Mouse (Mus musculus) limb, embryonic 14.5 days (tissue): ENCODE measurements around the gene Rpl11. TPM values are rescaled to one million over a fixed set of nuclear protein-coding genes. Genes with fewer than 3 reads are reported as not detected.

ENCODE experiments used
- ATAC-seq: fragments of 200-750 bp; cut with Nextera tagmentation; 2 replicates; pipeline ENCODE4 v1.8.0; 2017; ENCODE audit warnings: low read depth, moderate number of reproducible peaks, moderate TSS enrichment; ENCODE audit not compliant: low FRiP score
- DNase-seq: peaks from one replicate; pipeline ENCODE4 v3.0.0-alpha.2; 2015; ENCODE audit warnings: low spot score
- H3K27ac ChIP-seq: fragments of 300-500 bp; sonication (generic); replicated peaks from 2 replicates; pipeline ENCODE4 v1.5.1; 2014; ENCODE audit warnings: low read depth, mild to moderate bottlenecking, low read length, moderate library complexity, mixed read lengths
- H3K27me3 ChIP-seq: fragments of 300-500 bp; sonication (generic); 2 replicates; pipeline ENCODE4 v1.6.1; 2014; ENCODE audit warnings: low read length, mixed read lengths; ENCODE audit not compliant: control insufficient read depth, insufficient read depth
- H3K36me3 ChIP-seq: fragments of 300-500 bp; sonication (generic); 2 replicates; pipeline ENCODE4 v1.6.1; 2014; ENCODE audit warnings: mild to moderate bottlenecking, low read length, moderate library complexity, mixed read lengths; ENCODE audit not compliant: control insufficient read depth, insufficient read depth
- H3K4me1 ChIP-seq: fragments of 300-500 bp; sonication (generic); 2 replicates; pipeline ENCODE4 v1.6.1; 2014; ENCODE audit warnings: antibody characterized with exemption, low read length, mixed read lengths; ENCODE audit not compliant: control insufficient read depth, insufficient read depth
- H3K4me2 ChIP-seq: fragments of 300-500 bp; sonication (generic); replicated peaks from 2 replicates; pipeline ENCODE4 v1.6.1; 2014; ENCODE audit warnings: low read depth, mild to moderate bottlenecking, low read length, moderate library complexity; ENCODE audit not compliant: severe bottlenecking
- H3K4me3 ChIP-seq: fragments of 300-500 bp; sonication (generic); replicated peaks from 2 replicates; pipeline ENCODE4 v1.5.1; 2014; ENCODE audit warnings: low read length
- H3K9ac ChIP-seq: fragments of 300-500 bp; sonication (generic); 2 replicates; pipeline ENCODE4 v1.6.1; 2014; ENCODE audit warnings: mild to moderate bottlenecking, low read depth, low read length, moderate library complexity; ENCODE audit not compliant: severe bottlenecking
- H3K9me3 ChIP-seq: fragments of 300-500 bp; sonication (generic); 2 replicates; pipeline ENCODE4 v1.6.1; 2016; ENCODE audit warnings: low read length; ENCODE audit not compliant: control insufficient read depth
- POLR2A ChIP-seq: fragments of 200-500 bp; IDR thresholded peaks from 2 replicates; pipeline ENCODE4 v1.8.0; 2012; ENCODE audit warnings: inconsistent platforms, mild to moderate bottlenecking, moderate library complexity, borderline replicate concordance; ENCODE audit not compliant: insufficient read depth, insufficient read length; ENCODE audit errors: extremely low read depth
- WGBS: fragments of 180-500 bp; shearing (Covaris S2); extraction: QIAGEN DNeasy Blood & Tissue Kit; methylation state at CpG from one replicate; pipeline ENCODE4 v1.1.7; 2014; 5-methylcytosine and 5-hydroxymethylcytosine counted together
- polyA plus RNA-seq, 2 experiments: library from polyadenylated mRNA; depleted of rRNA in 1 of 2; stranded (reverse) in 1 of 2; unstranded in 1 of 2; fragments of >200 nt; fragmentation: Nextera tagmentation in 1 of 2; extraction: Ambion mirVana in 1 of 2; gene quantifications; 2 replicates each; pipeline versions ENCODE4 v1.2.1 to v1.2.3; 2012 to 2014

The Rpl11 gene
- polyA plus RNA-seq, 2 experiments, result 591 to 1,343 TPM

DNA sequence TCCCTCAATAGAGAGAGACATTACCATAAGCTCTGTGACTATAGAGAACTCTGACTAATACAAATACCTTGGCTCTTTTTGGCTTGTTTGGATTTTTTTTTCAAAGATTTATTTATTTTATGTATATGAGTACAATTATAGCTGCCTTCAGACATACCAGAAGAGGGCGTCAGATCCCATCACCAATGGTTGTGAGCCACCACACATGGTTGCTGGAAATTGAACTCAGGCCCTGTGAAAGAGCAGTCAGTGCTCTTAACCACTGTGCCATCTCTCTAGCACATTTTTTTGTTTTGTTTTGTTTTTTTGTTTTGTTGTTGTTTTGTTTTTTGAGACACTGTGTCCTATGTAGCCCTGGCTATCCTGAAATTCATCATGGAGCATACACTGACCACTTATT lies 27.9 kb downstream of the Rpl11 start:
- no peak for TF ChIP-seq POLR2A
- Histone ChIP-seq H3K27me3 (no peaks in the 10 kb centered on the region), H3K4me3 (no peak overlapping the region), H3K4me1 (no peaks in the 10 kb centered on the region), H3K4me2 (no peak overlapping the region), H3K9me3 (no peaks in the 10 kb centered on the region), H3K27ac (no peak overlapping the region), H3K36me3 (no peaks in the 10 kb centered on the region), H3K9ac (no peak overlapping the region)
- WGBS, result 60% methylated on average over 1 of the region's 1 CpGs
- ATAC-seq (no peak), DNase-seq (no peak)

DNA sequence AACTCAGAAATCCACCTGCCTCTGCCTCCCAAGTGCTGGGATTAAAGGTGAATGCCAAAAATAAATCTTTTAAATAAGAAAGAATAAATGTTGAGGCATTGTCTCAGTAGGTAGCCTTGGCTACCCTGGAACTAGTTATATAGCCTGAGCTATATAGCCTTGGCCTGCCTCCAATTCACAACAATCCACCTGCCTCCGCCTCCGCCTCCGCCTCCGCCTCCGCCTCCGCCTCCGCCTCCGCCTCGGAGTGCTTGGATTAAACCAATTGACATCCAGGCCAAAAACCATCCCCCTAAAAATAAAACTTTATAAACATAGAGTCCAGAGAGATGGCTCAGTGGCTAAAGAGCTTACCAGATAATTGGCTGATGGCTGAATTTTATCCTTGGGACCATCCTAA lies 30.3 kb downstream of the Rpl11 start:
- Histone ChIP-seq H3K9ac (no peak overlapping the region), H3K27me3 (no peaks in the 10 kb centered on the region), H3K36me3 (no peaks in the 10 kb centered on the region), H3K4me1 (peaks cover 7% of the 10 kb centered on the region; the same call in 1 of the 2 replicates), H3K27ac (no peak overlapping the region), H3K4me2 (no peak overlapping the region), H3K9me3 (no peaks in the 10 kb centered on the region), H3K4me3 (no peak overlapping the region)
- 95% methylated on average over 9 of the region's 9 CpGs for WGBS
- DNase-seq (no peak), ATAC-seq (no peak)
- no peak for TF ChIP-seq POLR2A

DNA sequence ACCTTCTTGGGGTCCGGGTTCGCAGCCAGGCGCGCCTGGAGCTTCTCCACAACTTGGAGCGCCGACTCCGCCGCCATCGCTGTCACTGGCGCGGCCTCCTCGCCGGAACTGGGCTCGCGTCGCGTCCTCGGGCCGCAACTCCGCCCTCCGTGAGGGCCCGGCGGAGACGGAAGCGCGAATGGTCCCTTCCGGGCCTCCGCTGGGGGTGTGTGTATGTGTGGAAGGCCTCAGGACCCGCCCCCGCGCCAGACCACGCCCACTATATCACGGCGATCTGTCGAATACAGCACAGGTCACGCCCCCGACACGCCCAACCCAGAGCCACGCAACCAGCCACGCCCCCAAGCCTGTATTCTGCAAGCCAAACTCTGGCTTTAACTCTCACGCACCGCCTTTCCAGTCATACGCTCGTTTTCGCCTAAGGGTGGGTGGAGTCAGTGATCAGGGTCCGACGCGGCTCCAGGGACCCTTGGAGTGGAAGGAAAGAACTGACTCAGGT lies 31.6 kb downstream of the Rpl11 start, which contains the start of gene Eloa:
Gene Eloa (minus strand): TSS at position 215 of the 499 bp plus-strand sequence.
- under 1% methylated on average over 46 of the region's 48 CpGs for WGBS
- peak; percentile 63; the same call in 1 of the 2 replicates for TF ChIP-seq POLR2A
- ATAC-seq, result peak; percentile 99

DNA sequence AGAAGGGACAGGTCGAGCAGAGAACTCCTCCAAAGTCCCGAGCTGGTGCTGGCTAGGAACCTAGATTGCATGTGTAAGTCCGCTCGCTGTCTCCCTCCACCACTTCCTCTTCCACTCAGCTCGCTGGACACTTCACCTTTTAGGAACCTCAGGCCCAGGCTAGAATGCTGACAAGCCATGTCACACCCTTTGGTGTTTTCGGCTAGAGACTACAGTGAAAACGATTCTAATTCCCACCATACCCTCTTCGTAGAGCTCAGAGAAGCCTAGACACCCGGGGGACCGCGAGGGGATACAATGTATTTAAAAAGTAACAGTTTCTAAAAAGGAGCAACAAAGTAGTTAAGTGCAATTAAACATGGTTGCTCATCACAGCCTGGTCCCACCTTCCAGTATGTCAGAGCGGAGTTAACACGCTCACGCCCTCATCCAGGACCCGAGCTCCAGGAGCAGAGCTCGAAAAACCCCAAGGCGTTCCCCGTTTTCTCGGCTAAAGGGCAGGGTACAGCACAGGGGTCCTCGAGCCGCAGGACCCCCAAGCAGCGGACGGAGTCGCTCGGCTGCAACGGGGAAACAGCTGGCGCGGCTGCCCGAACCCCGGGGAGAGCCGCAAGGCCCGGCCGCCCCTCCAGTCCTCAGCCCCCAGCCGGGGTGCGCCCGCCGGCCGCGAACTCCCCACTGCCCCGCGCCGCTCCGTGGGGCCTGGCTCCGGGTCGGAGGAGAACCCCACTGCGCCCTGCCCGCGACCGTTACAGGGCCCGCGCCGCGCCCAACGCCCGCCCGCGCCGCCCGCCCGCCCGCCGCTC lies 32.3 kb downstream of the Rpl11 start:
- 7% methylated on average over 33 of the region's 62 CpGs for WGBS

More for the DNA sequence above, 31.6 kb downstream of the Rpl11 start, which contains the start of gene Eloa:
- H3K4me3 ChIP-seq, result peak within 1 kb of the TSS; percentile 100
- no peaks in the 10 kb centered on the region for H3K9me3 ChIP-seq
- peak within 1 kb of the TSS; percentile 88 for H3K27ac ChIP-seq
- peak; percentile 99 for DNase-seq
- no peaks in the 10 kb centered on the region; the same call in 1 of the 2 replicates for H3K36me3 ChIP-seq
- H3K4me1 ChIP-seq, result peaks cover 7% of the 10 kb centered on the region; the same call in 1 of the 2 replicates
- H3K9ac ChIP-seq, result peak within 1 kb of the TSS; percentile 96
- peak within 1 kb of the TSS; percentile 87 for H3K4me2 ChIP-seq
- H3K27me3 ChIP-seq, result no peaks in the 10 kb centered on the region

DNA sequence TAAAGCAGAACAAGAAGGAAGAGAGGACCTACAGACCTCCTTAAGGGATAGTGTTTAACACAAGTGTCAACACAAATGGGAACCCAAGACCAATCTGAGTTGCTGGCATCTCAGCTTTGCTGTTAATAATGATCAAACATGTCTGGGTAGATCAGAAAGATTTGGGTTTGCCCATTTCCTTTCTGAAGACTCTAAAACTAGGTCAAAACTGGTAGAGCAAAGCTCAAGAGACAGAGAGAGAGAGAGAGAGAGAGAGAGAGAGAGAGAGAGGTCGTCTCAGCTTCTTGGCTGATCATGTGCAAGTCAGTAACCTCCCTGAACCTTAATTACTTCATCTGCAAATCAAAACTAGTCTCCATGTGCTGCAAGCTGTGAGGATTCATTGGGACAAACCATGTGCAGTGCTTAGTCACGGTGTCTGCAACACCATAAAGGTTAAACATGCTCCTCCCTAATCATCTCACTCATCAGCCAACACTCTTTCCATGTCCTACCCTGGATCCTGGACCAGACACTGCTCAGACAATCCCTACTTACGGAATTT lies 37.1 kb downstream of the Rpl11 start:
- H3K4me3 ChIP-seq, result no peak overlapping the region
- no peaks in the 10 kb centered on the region for H3K9me3 ChIP-seq
- DNase-seq, result no peak
- ATAC-seq, result no peak
- no peak overlapping the region for H3K9ac ChIP-seq
- H3K4me2 ChIP-seq, result no peak overlapping the region
- no peak for TF ChIP-seq POLR2A
- H3K27ac ChIP-seq, result no peak overlapping the region
- 81% methylated on average over 3 of the region's 3 CpGs for WGBS
- peaks cover 7% of the 10 kb centered on the region; the same call in 1 of the 2 replicates for H3K4me1 ChIP-seq
- H3K27me3 ChIP-seq, result no peaks in the 10 kb centered on the region
- peaks cover 28% of the 10 kb centered on the region for H3K36me3 ChIP-seq

More for the DNA sequence above, 32.3 kb downstream of the Rpl11 start:
- H3K36me3 ChIP-seq, result no peaks in the 10 kb centered on the region; the same call in 1 of the 2 replicates
- H3K9ac ChIP-seq, result peak overlapping the region; percentile 96
- peaks cover 7% of the 10 kb centered on the region; the same call in 1 of the 2 replicates for H3K4me1 ChIP-seq
- ATAC-seq (peak; percentile 56), DNase-seq (no peak)
- H3K27me3 ChIP-seq, result no peaks in the 10 kb centered on the region
- H3K27ac ChIP-seq, result peak overlapping the region; percentile 88
- H3K4me3 ChIP-seq, result peak overlapping the region; percentile 100
- TF ChIP-seq POLR2A, result no peak
- peak overlapping the region; percentile 87 for H3K4me2 ChIP-seq
- H3K9me3 ChIP-seq, result no peaks in the 10 kb centered on the region
